Mouse (Mus musculus): ENCODE measurements at regions not wholly inside any gene's neighbourhood (a gene's known extent, or its start where the extent isn't known, plus 50 kb on each side); places are given as distances from the start of the nearest gene placed in this dataset.

DNA sequence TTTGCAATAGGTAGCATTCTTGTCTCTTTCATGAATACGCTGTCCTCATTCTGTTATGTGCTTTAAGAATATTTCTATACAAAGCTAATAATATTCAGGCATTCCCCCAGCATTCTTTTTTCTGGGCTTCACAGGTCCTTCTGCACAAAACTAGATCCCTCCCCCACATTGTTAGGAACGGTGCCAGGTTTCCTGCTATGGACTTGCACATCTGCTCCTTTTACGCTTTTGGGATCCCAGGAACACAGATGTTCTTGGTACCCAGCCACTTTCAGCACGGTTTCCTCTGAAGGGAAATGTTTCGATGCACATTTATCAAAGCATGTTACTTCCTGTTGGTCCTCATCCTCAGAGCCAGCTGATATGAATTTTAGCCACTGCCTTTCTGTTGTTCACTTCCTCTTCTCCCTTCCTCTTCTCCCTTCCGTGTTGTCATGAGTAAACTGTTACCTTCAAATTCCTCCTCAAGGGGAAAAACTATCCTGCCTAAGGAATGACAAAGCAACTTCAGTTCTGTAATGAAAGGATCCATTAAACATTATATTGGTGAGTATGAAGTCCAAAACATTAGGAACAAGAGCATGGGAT lies 209.9 kb upstream of the Gbe1 start:
- Histone ChIP-seq H3K9me3 (no peaks in the 10 kb centered on the region), H3K27ac (no peak overlapping the region), H3K36me3 (no peaks in the 10 kb centered on the region), H3K9ac (no peak overlapping the region), H3K4me1 (peaks cover 4% of the 10 kb centered on the region; the same call in 1 of the 2 replicates), H3K4me3 (no peak overlapping the region), H3K4me2 (peak overlapping the region; percentile 19; the same call in 1 of the 2 replicates), H3K27me3 (no peaks in the 10 kb centered on the region)
- no peak for ATAC-seq (ENCODE audit: insufficient number of reproducible peaks, insufficient read depth, low FRiP score, low TSS enrichment, low read depth)
- 34% methylated on average over 6 of the region's 6 CpGs for WGBS

- H3K36me3 ChIP-seq = no peaks in the 10 kb centered on the region
- no peaks in the 10 kb centered on the region for H3K9me3 ChIP-seq
- no peaks in the 10 kb centered on the region for H3K4me1 ChIP-seq
- 55% methylated on average over 3 of the region's 3 CpGs for WGBS
- H3K9ac ChIP-seq = no peak overlapping the region
- ATAC-seq (ENCODE audit: insufficient number of reproducible peaks, insufficient read depth, low FRiP score, low TSS enrichment, low read depth) = no peak
- H3K4me2 ChIP-seq = no peak overlapping the region
- H3K27me3 ChIP-seq = no peaks in the 10 kb centered on the region
- no peak overlapping the region for H3K4me3 ChIP-seq
- H3K27ac ChIP-seq = no peak overlapping the region
Observed at GRCm38 (mm10) chr16:70141466-70141865, 172.3 kb upstream of the Gbe1 start.

GRCm38 (mm10) chr16:70147673-70148359 lies 165.9 kb upstream of the Gbe1 start:
- no peak overlapping the region for H3K4me3 ChIP-seq
- 48% methylated on average over 10 of the region's 10 CpGs for WGBS
- ATAC-seq (ENCODE audit: insufficient number of reproducible peaks, insufficient read depth, low FRiP score, low TSS enrichment, low read depth) = no peak

GRCm38 (mm10) chr16:70154587-70154986 lies 159.2 kb upstream of the Gbe1 start:
- ATAC-seq (ENCODE audit: insufficient number of reproducible peaks, insufficient read depth, low FRiP score, low TSS enrichment, low read depth) = no peak
- Histone ChIP-seq H3K4me1 (no peaks in the 10 kb centered on the region), H3K9ac (no peak overlapping the region), H3K27me3 (no peaks in the 10 kb centered on the region), H3K27ac (no peak overlapping the region), H3K4me3 (no peak overlapping the region), H3K36me3 (no peaks in the 10 kb centered on the region), H3K4me2 (no peak overlapping the region), H3K9me3 (no peaks in the 10 kb centered on the region)
- WGBS = 91% methylated on average over 7 of the region's 7 CpGs

More at GRCm38 (mm10) chr16:70147673-70148359, 165.9 kb upstream of the Gbe1 start:
- Histone ChIP-seq H3K27ac (no peak overlapping the region), H3K27me3 (no peaks in the 10 kb centered on the region), H3K36me3 (no peaks in the 10 kb centered on the region), H3K4me2 (no peak overlapping the region), H3K9me3 (no peaks in the 10 kb centered on the region), H3K9ac (no peak overlapping the region), H3K4me1 (no peaks in the 10 kb centered on the region)

- Histone ChIP-seq H3K9me3 (no peaks in the 10 kb centered on the region), H3K4me2 (no peak overlapping the region), H3K4me3 (no peak overlapping the region), H3K27ac (no peak overlapping the region), H3K36me3 (no peaks in the 10 kb centered on the region), H3K9ac (no peak overlapping the region), H3K27me3 (no peaks in the 10 kb centered on the region), H3K4me1 (no peaks in the 10 kb centered on the region)
- ATAC-seq (ENCODE audit: insufficient number of reproducible peaks, insufficient read depth, low FRiP score, low TSS enrichment, low read depth) = no peak
Observed at GRCm38 (mm10) chr16:70160539-70160938, 153.2 kb upstream of the Gbe1 start.

- no peaks in the 10 kb centered on the region for H3K4me1 ChIP-seq
- no peak for ATAC-seq (ENCODE audit: insufficient number of reproducible peaks, insufficient read depth, low FRiP score, low TSS enrichment, low read depth)
- no peaks in the 10 kb centered on the region for H3K27me3 ChIP-seq
- H3K4me2 ChIP-seq = no peak overlapping the region
- no peak overlapping the region for H3K4me3 ChIP-seq
- no peak overlapping the region for H3K27ac ChIP-seq
- no peak overlapping the region for H3K9ac ChIP-seq
- no peaks in the 10 kb centered on the region for H3K9me3 ChIP-seq
- 83% methylated on average over 7 of the region's 7 CpGs for WGBS
- no peaks in the 10 kb centered on the region for H3K36me3 ChIP-seq
Observed at GRCm38 (mm10) chr16:70175140-70175539, 138.6 kb upstream of the Gbe1 start.

- ATAC-seq (ENCODE audit: insufficient number of reproducible peaks, insufficient read depth, low FRiP score, low TSS enrichment, low read depth) = no peak
- H3K9me3 ChIP-seq = no peaks in the 10 kb centered on the region
- no peak overlapping the region for H3K4me3 ChIP-seq
- H3K9ac ChIP-seq = no peak overlapping the region
- H3K27ac ChIP-seq = no peak overlapping the region
- no peak overlapping the region for H3K4me2 ChIP-seq
- no peaks in the 10 kb centered on the region for H3K4me1 ChIP-seq
- WGBS = 57% methylated on average over 7 of the region's 7 CpGs
- no peaks in the 10 kb centered on the region for H3K36me3 ChIP-seq
- H3K27me3 ChIP-seq = no peaks in the 10 kb centered on the region
Observed at GRCm38 (mm10) chr16:70178975-70179374, 134.8 kb upstream of the Gbe1 start.

GRCm38 (mm10) chr16:70213861-70214597 lies 99.7 kb upstream of the Gbe1 start:
- WGBS = 70% methylated on average over 1 of the region's 1 CpGs
- Histone ChIP-seq H3K27ac (no peak overlapping the region), H3K4me3 (no peak overlapping the region), H3K4me1 (no peaks in the 10 kb centered on the region), H3K36me3 (no peaks in the 10 kb centered on the region), H3K4me2 (no peak overlapping the region), H3K9ac (no peak overlapping the region), H3K27me3 (no peaks in the 10 kb centered on the region), H3K9me3 (no peaks in the 10 kb centered on the region)
- no peak for ATAC-seq (ENCODE audit: insufficient number of reproducible peaks, insufficient read depth, low FRiP score, low TSS enrichment, low read depth)

GRCm38 (mm10) chr16:70214800-70215199 lies 98.9 kb upstream of the Gbe1 start:
- H3K36me3 ChIP-seq = no peaks in the 10 kb centered on the region
- H3K27me3 ChIP-seq = no peaks in the 10 kb centered on the region
- no peak overlapping the region for H3K27ac ChIP-seq
- WGBS = 16% methylated on average over 4 of the region's 4 CpGs
- no peak for ATAC-seq (ENCODE audit: insufficient number of reproducible peaks, insufficient read depth, low FRiP score, low TSS enrichment, low read depth)
- no peaks in the 10 kb centered on the region for H3K9me3 ChIP-seq
- H3K4me1 ChIP-seq = no peaks in the 10 kb centered on the region
- no peak overlapping the region for H3K9ac ChIP-seq
- H3K4me3 ChIP-seq = no peak overlapping the region
- H3K4me2 ChIP-seq = no peak overlapping the region

DNA sequence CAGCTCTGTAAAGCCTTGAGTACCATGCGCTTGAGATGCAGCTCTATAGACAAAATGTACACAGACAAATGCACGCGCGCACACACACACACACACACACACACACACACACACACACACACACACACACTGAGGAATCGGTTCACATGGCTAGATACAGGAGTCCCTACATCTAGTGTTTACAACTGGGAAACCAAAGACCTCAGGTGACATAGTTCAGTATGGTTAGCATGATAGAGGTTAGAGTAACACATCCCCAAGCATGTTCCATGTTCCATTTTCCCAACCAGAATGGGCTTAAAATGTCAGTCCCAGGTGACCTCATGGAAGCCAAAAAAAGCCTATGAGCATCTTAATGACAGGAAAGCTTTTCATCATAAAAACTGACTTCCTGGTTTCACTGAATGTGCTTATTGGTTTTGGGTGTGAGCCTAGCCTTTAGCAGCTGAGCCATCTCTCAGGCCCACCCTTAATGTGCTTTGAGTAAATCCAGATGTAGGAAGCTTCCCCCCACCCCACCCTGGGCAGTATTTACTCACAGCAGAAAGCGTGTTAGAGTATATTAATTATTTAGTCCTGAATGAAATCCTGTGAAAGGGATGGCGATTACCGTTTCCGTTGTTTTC lies 86.0 kb upstream of the Gbe1 start:
- H3K27ac ChIP-seq = no peak overlapping the region
- no peak overlapping the region for H3K9ac ChIP-seq
- no peaks in the 10 kb centered on the region for H3K9me3 ChIP-seq
- 0 out of 2 replicates have a peak overlapping the region, but pooled peaks have one; percentile 12 for H3K4me3 ChIP-seq
- peak overlapping the region; percentile 45; the same call in 1 of the 2 replicates for H3K4me2 ChIP-seq
- H3K36me3 ChIP-seq = no peaks in the 10 kb centered on the region
- peaks cover 11% of the 10 kb centered on the region for H3K4me1 ChIP-seq
- no peak for ATAC-seq (ENCODE audit: insufficient number of reproducible peaks, insufficient read depth, low FRiP score, low TSS enrichment, low read depth)
- H3K27me3 ChIP-seq = no peaks in the 10 kb centered on the region
- 71% methylated on average over 9 of the region's 9 CpGs for WGBS

- no peaks in the 10 kb centered on the region for H3K27me3 ChIP-seq
- WGBS = 80% methylated on average over 9 of the region's 9 CpGs
Observed at GRCm38 (mm10) chr16:70232706-70233105, 81.0 kb upstream of the Gbe1 start.

More at GRCm38 (mm10) chr16:70232706-70233105, 81.0 kb upstream of the Gbe1 start:
- no peak overlapping the region for H3K4me2 ChIP-seq
- H3K9me3 ChIP-seq = no peaks in the 10 kb centered on the region
- H3K27ac ChIP-seq = no peak overlapping the region
- peaks cover 10% of the 10 kb centered on the region for H3K4me1 ChIP-seq
- no peak overlapping the region for H3K4me3 ChIP-seq
- ATAC-seq (ENCODE audit: insufficient number of reproducible peaks, insufficient read depth, low FRiP score, low TSS enrichment, low read depth) = no peak
- H3K9ac ChIP-seq = no peak overlapping the region
- no peaks in the 10 kb centered on the region for H3K36me3 ChIP-seq

Data from embryonic facial prominence, embryonic 13.5 days (tissue).